Mouse (Mus musculus) granulocyte monocyte progenitor cell, adult 5-6 weeks (primary cell): ENCODE data around the gene Zfp513. TPM values are rescaled to one million over a fixed set of nuclear protein-coding genes. Genes with fewer than 3 reads are reported as not detected.
"Not testable (repeated sequence)": the region's sequence is repeated elsewhere in the genome, so short reads cannot be mapped to it uniquely, and the experiment has no call there.

ENCODE experiments used
- ATAC-seq: replicated peaks from 2 replicates; pipeline ENCODE4 v1.8.0; 2016; ENCODE audit warnings: mild to moderate bottlenecking, moderate TSS enrichment, inconsistent platforms; ENCODE audit not compliant: poor library complexity, severe bottlenecking
- total RNA-seq, 2 experiments: library from RNA; stranded (forward) in 1 of 2; stranded (reverse) in 1 of 2; fragments of 200-712, 200-1000 nt in 1 of 2; fragments of >200 nt in 1 of 2; fragmentation: Nextera tagmentation in 1 of 2; gene quantifications; 2 replicates each; pipeline ENCODE4 v1.2.3; 2014 to 2017

Zfp513 gene
- total RNA-seq (2014; fragmentation: Nextera tagmentation) (10.6 and 15.4 TPM in 2 replicates), total RNA-seq (2017) (5.9 and 6.9 TPM in 2 replicates)

- peak; percentile 95 for ATAC-seq
These were observed at the start of gene Zfp513 for GRCm38 (mm10) chr5:31201742-31202590. TSS of gene Zfp513 (minus strand) at chr5:31202303.

GRCm38 (mm10) chr5:31251541-31252101 is 49.5 kb upstream of the Zfp513 start, which contains the start of gene Krtcap3:
TSS of gene Krtcap3 (plus strand) at chr5:31251691.
- 0 out of 2 replicates have a peak, but pooled peaks have one; percentile 6 for ATAC-seq

GRCm38 (mm10) chr5:31250716-31251115 is 48.6 kb upstream of the Zfp513 start:
- ATAC-seq: no peak

GRCm38 (mm10) chr5:31242191-31242590 is 40.1 kb upstream of the Zfp513 start:
- ATAC-seq: no peak

GRCm38 (mm10) chr5:31241522-31242034 is 39.5 kb upstream of the Zfp513 start:
- peak; percentile 4 for ATAC-seq

- ATAC-seq: peak; percentile 95
These were observed 38.8 kb upstream of the Zfp513 start, which contains the start of the genes Nrbp1 and Gm9970 for GRCm38 (mm10) chr5:31240637-31241521. TSS of gene Nrbp1 (plus strand) at chr5:31240864. TSS of gene Gm9970 (minus strand) at chr5:31241232.

GRCm38 (mm10) chr5:31226641-31227040 is 24.5 kb upstream of the Zfp513 start:
- no peak for ATAC-seq

- no peak for ATAC-seq
These were observed 20.6 kb upstream of the Zfp513 start for GRCm38 (mm10) chr5:31222696-31223095.

GRCm38 (mm10) chr5:31221304-31221945 is 19.3 kb upstream of the Zfp513 start:
- ATAC-seq: 0 out of 2 replicates have a peak, but pooled peaks have one; percentile 13

GRCm38 (mm10) chr5:31220448-31221303 is 18.6 kb upstream of the Zfp513 start, which contains the start of gene Ppm1g:
TSS of gene Ppm1g (minus strand) at chr5:31220687.
- peak; percentile 93 for ATAC-seq

- peak; percentile 33 for ATAC-seq
These were observed 17.9 kb upstream of the Zfp513 start for GRCm38 (mm10) chr5:31219911-31220447.

GRCm38 (mm10) chr5:31219474-31219873 is 17.4 kb upstream of the Zfp513 start:
- no peak for ATAC-seq

GRCm38 (mm10) chr5:31219070-31219469 is 17.0 kb upstream of the Zfp513 start:
- ATAC-seq: no peak

GRCm38 (mm10) chr5:31218294-31218693 is 16.2 kb upstream of the Zfp513 start:
- ATAC-seq: no peak

GRCm38 (mm10) chr5:31216554-31216953 is 14.5 kb upstream of the Zfp513 start:
- ATAC-seq: not testable (repeated sequence)

- ATAC-seq: no peak
These were observed 2.3 kb upstream of the Zfp513 start for GRCm38 (mm10) chr5:31204421-31204820.

- ATAC-seq: no peak
These were observed 1.8 kb upstream of the Zfp513 start for GRCm38 (mm10) chr5:31203866-31204265.

GRCm38 (mm10) chr5:31202933-31203332 is 830 bp upstream of the Zfp513 start:
- no peak for ATAC-seq
